Mouse (Mus musculus): ENCODE results near the gene Gm17657.
"Not testable (repeated sequence)": the region's sequence is repeated elsewhere in the genome, so short reads cannot be mapped to it uniquely, and the experiment has no call there.

The Gm17657 gene

GRCm38 (mm10) chr17:29500802-29501469 lies 48.5 kb downstream of the Gm17657 start:
- no peak for DNase-seq

- no peak for DNase-seq
These were observed 49.1 kb downstream of the Gm17657 start for GRCm38 (mm10) chr17:29500243-29500740.

DNA sequence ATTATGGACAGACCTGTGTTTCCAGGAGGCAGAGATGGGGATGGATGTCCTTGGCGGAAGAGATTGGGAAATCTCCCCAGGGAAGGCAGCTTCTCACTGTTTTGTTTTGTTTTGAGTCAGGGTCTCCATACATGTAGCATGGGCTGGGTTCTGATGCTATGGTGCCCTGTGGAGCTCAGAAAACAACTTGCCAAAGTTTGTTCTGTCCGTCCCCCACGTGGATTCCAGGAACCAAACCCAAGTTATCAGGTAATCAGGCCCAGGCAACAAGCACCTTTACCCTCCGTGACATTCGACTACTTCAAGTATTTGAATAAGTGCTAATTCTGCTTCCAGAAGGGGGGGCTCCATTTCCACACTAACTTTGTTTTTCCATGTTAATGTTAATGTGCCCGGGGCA lies 49.9 kb downstream of the Gm17657 start:
- DNase-seq = no peak

DNA sequence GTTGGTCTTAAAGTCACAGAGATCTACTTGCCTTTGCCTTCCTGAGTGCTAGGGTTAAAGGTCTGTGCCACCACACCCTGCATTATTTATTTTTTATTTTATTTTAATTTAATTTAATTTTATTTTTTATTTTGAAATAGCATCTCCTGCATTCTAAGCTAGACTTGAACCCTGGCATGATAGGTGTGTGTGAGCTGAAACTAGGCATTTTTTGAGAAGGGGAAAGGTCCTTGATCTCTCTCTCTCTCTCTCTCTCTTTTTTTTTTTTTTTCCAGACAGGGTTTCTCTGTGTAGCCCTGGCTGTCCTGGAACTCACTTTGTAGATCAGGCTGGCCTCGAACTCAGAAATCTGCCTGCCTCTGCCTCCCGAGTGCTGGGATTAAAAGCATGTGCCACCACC lies 50.5 kb downstream of the Gm17657 start:
- DNase-seq = not testable (repeated sequence)

GRCm38 (mm10) chr17:29498028-29498427 lies 51.4 kb downstream of the Gm17657 start:
- DNase-seq = no peak

GRCm38 (mm10) chr17:29497481-29497880 lies 52.0 kb downstream of the Gm17657 start:
- DNase-seq = not testable (repeated sequence)

DNA sequence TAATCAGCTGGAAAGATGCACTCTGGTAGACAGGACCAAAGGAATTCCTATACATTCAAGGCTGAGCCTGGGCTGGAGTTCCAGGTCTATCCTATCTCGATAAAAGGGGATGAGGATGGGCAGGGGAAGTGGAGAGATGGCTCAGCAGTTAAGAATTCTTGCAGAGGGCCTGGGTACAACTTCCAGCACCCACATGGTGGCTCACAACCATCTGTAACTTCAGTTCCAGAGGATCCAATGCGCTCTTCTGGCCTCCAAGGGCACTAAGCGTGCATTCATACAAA lies 52.4 kb downstream of the Gm17657 start:
- no peak for DNase-seq

DNA sequence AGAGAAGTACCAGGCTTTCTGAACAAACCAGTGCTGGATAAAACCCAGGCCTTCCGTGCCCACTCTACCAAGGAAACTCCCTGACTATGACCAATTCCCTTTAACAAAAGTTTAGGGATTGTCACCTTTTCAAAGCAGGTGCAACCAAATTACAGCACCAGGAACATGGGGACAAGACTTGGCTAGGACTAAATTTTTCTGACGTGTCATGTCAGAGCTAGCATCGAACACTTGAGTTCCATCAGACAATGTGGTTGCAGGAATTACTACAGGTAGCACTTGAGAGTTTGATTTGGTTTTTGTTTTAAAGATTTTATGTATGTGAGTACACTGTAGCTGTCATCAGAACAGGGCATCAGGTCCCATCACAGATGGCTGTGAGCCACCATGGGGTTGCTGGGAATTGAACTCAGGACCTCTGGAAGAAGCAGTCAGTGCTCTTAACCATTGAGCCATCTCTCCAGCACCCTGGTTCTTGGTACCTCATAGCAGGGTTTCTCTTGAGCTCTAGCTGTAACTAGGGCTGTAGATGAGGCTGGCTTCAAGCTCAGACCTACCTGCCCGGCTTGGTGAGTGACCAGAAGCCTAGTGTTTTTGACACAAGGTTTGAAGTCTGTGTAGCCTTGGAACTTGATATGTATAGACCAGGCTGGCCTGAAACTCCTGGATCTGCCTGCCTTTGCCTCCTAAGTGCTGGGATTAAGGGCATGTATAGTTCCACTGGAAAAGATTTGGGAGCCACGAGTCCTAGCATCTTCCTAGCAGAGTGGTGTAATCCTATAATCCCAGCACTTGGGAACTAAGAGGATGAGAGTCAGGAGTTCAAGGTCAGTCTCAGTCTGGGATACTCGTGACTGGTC lies 53.0 kb downstream of the Gm17657 start:
- no peak for DNase-seq

GRCm38 (mm10) chr17:29494732-29495076 lies 54.7 kb downstream of the Gm17657 start:
- DNase-seq = no peak

DNA sequence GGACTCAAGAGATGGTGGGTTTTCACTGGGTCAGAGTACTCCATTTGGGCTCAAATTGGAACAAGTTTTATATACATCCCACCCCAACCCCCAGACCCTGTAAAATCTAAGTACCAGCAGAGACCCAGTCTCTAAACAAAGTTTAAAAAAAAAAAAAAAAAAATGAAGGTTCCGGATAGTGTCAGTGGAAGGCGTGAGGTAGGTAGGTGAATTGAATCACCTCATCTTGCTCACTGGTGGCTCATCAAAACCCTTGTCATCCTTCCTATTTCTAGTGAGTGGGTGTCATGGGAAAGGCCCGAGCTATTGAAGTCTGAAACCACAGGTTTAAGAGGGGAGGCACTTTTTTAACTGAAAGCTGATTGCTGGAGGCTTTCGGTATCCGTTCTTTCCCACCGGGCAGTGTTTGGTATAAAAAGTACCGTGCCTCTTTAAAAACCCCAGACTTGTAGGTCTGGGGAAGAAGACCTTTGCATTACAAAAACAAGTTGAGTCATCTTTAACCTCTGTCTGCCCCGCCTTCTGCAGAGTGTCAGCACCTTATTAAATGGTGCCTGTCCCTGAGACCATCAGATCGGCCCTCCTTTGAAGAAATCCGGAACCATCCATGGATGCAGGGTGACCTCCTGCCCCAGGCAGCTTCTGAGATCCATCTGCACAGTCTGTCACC lies 55.2 kb downstream of the Gm17657 start:
- DNase-seq = no peak

DNA sequence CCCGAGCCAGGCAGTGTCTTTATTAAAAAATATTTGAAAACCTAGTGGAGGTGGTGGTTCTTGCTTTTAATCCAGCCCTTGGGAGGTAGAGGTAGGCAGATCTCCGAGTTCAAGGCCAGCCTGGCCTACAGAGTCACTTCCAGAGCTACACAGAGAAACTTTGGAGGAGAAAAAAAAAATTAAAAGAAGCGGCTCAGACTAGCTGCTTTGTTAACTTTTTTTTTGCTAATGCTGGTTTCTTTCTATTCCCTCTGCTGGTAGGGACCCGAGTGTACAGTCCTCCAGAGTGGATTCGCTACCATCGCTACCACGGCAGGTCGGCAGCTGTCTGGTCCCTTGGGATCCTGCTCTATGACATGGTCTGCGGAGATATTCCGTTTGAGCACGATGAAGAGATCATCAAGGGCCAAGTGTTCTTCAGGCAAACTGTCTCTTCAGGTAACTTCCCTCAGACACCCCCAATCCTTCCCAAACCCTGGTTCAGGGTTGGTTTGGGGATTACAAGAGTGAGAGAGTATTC lies 55.9 kb downstream of the Gm17657 start:
- no peak for DNase-seq

- DNase-seq = peak; percentile 39
These were observed 56.9 kb downstream of the Gm17657 start for GRCm38 (mm10) chr17:29492269-29493191.

DNA sequence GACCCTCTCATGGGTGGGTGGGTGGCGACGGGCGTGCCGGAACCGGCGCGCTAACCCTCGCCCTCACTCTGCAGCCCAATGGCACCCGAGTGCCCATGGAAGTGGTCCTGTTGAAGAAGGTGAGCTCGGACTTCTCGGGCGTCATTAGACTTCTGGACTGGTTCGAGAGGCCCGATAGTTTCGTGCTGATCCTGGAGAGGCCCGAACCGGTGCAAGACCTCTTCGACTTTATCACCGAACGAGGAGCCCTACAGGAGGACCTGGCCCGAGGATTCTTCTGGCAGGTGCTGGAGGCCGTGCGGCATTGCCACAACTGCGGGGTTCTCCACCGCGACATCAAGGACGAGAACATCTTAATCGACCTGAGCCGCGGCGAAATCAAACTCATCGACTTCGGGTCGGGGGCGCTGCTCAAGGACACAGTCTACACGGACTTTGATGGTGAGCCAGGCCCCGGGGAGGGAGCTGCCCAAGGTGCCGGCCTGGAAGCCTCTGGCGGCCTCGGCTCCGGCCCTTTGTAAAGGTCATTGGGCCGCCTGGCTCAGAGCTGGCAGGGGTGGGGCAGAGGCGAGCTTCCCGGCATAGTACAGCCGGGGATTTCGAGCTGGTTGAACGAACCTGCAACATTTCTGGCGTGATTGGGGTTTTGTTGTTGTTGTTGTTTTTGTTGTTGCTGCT lies 57.7 kb downstream of the Gm17657 start:
- DNase-seq = peak; percentile 56

- DNase-seq = no peak
These were observed 58.5 kb downstream of the Gm17657 start, which contains the start of gene Pim1 for GRCm38 (mm10) chr17:29490713-29491581. Gene Pim1 (plus strand): TSS chr17:29490753.

GRCm38 (mm10) chr17:29489971-29490712 lies 59.3 kb downstream of the Gm17657 start:
- DNase-seq = peak; percentile 98

GRCm38 (mm10) chr17:29488978-29489970 lies 60.2 kb downstream of the Gm17657 start:
- no peak for DNase-seq

DNA sequence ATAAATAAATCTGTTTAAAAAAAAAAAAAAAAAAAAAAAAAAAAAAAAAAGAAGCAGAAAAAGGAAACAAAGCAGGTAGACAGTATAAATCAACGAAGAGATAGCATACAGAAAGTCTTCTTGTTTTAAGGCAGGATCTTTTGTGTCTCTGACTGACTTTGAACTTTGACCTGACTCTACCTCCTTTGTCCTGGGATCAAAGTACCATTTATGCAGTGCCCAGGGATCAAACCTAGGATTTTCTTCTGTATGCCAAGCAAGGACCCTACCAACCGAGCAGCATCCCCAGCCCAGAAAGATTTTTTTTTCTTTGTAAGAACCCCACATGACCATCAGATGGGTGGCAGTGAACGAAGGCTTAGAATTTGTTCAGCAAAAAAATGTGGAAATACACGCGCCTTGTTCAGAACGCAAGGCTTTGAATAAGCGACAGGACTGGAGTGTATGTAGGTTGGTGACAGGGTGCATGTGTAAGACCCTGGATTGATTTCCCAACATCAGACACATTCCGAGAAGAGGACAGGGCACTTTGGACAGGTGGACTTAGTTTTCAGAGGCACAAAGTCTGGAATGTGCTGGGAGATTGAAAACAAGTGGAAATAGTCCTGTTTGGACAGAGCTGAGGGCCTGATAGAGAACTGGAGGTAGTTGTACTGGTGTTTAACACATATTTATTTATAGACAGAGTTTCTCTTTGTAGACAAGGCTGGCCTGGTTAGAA lies 61.0 kb downstream of the Gm17657 start:
- no peak for DNase-seq
